Mouse (Mus musculus): ENCODE data around the gene Hps4. TPM values are rescaled to one million over a fixed set of nuclear protein-coding genes. Genes with fewer than 3 reads are reported as not detected.

Hps4 gene
- polyA plus RNA-seq, 1 experiment from 2014 or later: 19.0 TPM

Other genes starting within 250 kb of the Hps4 start
- 0.57 and 0.64 TPM in 2 replicates for gene Cryba4, start 90.6 kb upstream of the Hps4 start, polyA plus RNA-seq (2016; fragmentation: Nextera tagmentation; extraction: Ambion mirVana)
- gene Crybb1, start 87.3 kb upstream of the Hps4 start, polyA plus RNA-seq (2016; fragmentation: Nextera tagmentation; extraction: Ambion mirVana): 0.46 and 0.67 TPM in 2 replicates
- gene Tpst2, start 66.4 kb upstream of the Hps4 start, polyA plus RNA-seq (2016; fragmentation: Nextera tagmentation; extraction: Ambion mirVana): 34.4 and 36.4 TPM in 2 replicates
- gene Tfip11, start 16.7 kb upstream of the Hps4 start, polyA plus RNA-seq (2016; fragmentation: Nextera tagmentation; extraction: Ambion mirVana): 21.6 and 22.3 TPM in 2 replicates
- gene Srrd, start within 50 bp of the Hps4 start, polyA plus RNA-seq (2016; fragmentation: Nextera tagmentation; extraction: Ambion mirVana): 23.8 and 25.2 TPM in 2 replicates
- gene Gm6583, start 12.9 kb downstream of the Hps4 start, polyA plus RNA-seq (2016; fragmentation: Nextera tagmentation; extraction: Ambion mirVana): 0.10 and 0.24 TPM in 2 replicates
- 3.0 and 3.4 TPM in 2 replicates for gene Asphd2, start 51.8 kb downstream of the Hps4 start, polyA plus RNA-seq (2016; fragmentation: Nextera tagmentation; extraction: Ambion mirVana)
- not detected in 2 replicates for gene Gm6588, start 106.3 kb downstream of the Hps4 start, polyA plus RNA-seq (2016; fragmentation: Nextera tagmentation; extraction: Ambion mirVana)
- 0.31 and 0.48 TPM in 2 replicates for gene Sez6l, start 234.1 kb downstream of the Hps4 start, polyA plus RNA-seq (2016; fragmentation: Nextera tagmentation; extraction: Ambion mirVana)